Mouse (Mus musculus): ENCODE data around the gene Kpna1. TPM values are rescaled to one million over a fixed set of nuclear protein-coding genes. Genes with fewer than 3 reads are reported as not detected.
"Not testable (repeated sequence)": the region's sequence is repeated elsewhere in the genome, so short reads cannot be mapped to it uniquely, and the experiment has no call there.

The Kpna1 gene
- polyA plus RNA-seq, 1 experiment from 2014 or later: 104 TPM

- Histone ChIP-seq H3K27me3 (ENCODE audit: control insufficient read depth, insufficient read depth, low read length) (no peaks in the 10 kb centered on the region), H3K4me2 (ENCODE audit: low read length) (no peak overlapping the region), H3K9ac (replicated peaks; ENCODE audit: low read length) (no peak overlapping the region), H3K27ac (replicated peaks; ENCODE audit: low read depth, low read length) (no peak overlapping the region), H3K4me3 (replicated peaks; ENCODE audit: low read depth, low read length) (no peak overlapping the region), H3K36me3 (ENCODE audit: control insufficient read depth, insufficient read depth, low read length) (no peaks in the 10 kb centered on the region), H3K9me3 (ENCODE audit: control insufficient read depth, low read length) (no peaks in the 10 kb centered on the region), H3K4me1 (ENCODE audit: control insufficient read depth, insufficient read depth, low read length) (no peaks in the 10 kb centered on the region)
- no peak for ATAC-seq (ENCODE audit: low FRiP score, low TSS enrichment)
- no peak for DNase-seq
- WGBS: 92% methylated on average over 3 of the region's 3 CpGs
Observed at GRCm38 (mm10) chr16:35951216-35951615, 27.3 kb upstream of the Kpna1 start.

- Histone ChIP-seq H3K36me3 (ENCODE audit: control insufficient read depth, insufficient read depth, low read length) (no peaks in the 10 kb centered on the region), H3K9me3 (ENCODE audit: control insufficient read depth, low read length) (no peaks in the 10 kb centered on the region), H3K4me2 (ENCODE audit: low read length) (no peak overlapping the region), H3K27me3 (ENCODE audit: control insufficient read depth, insufficient read depth, low read length) (no peaks in the 10 kb centered on the region), H3K4me1 (ENCODE audit: control insufficient read depth, insufficient read depth, low read length) (no peaks in the 10 kb centered on the region), H3K27ac (replicated peaks; ENCODE audit: low read depth, low read length) (no peak overlapping the region), H3K9ac (replicated peaks; ENCODE audit: low read length) (no peak overlapping the region), H3K4me3 (replicated peaks; ENCODE audit: low read depth, low read length) (no peak overlapping the region)
- WGBS: 89% methylated on average over 5 of the region's 5 CpGs
- ATAC-seq (ENCODE audit: low FRiP score, low TSS enrichment) (no peak), DNase-seq (no peak)
Observed at GRCm38 (mm10) chr16:35952628-35953130, 25.9 kb upstream of the Kpna1 start.

- not testable (repeated sequence) for H3K4me2 ChIP-seq (ENCODE audit: low read length); ATAC-seq (ENCODE audit: low FRiP score, low TSS enrichment); H3K9me3 ChIP-seq (ENCODE audit: control insufficient read depth, low read length); H3K9ac ChIP-seq (replicated peaks; ENCODE audit: low read length); H3K4me1 ChIP-seq (ENCODE audit: control insufficient read depth, insufficient read depth, low read length); DNase-seq; H3K4me3 ChIP-seq (replicated peaks; ENCODE audit: low read depth, low read length); H3K27ac ChIP-seq (replicated peaks; ENCODE audit: low read depth, low read length); H3K36me3 ChIP-seq (ENCODE audit: control insufficient read depth, insufficient read depth, low read length); H3K27me3 ChIP-seq (ENCODE audit: control insufficient read depth, insufficient read depth, low read length)
- WGBS: 82% methylated on average over 4 of the region's 4 CpGs
Observed at GRCm38 (mm10) chr16:35965991-35966390, 12.6 kb upstream of the Kpna1 start.

- Histone ChIP-seq H3K4me2 (ENCODE audit: low read length) (no peak overlapping the region), H3K27ac (replicated peaks; ENCODE audit: low read depth, low read length) (no peak overlapping the region), H3K9ac (replicated peaks; ENCODE audit: low read length) (no peak overlapping the region), H3K4me3 (replicated peaks; ENCODE audit: low read depth, low read length) (no peak overlapping the region), H3K27me3 (ENCODE audit: control insufficient read depth, insufficient read depth, low read length) (no peaks in the 10 kb centered on the region), H3K9me3 (ENCODE audit: control insufficient read depth, low read length) (no peaks in the 10 kb centered on the region), H3K36me3 (ENCODE audit: control insufficient read depth, insufficient read depth, low read length) (no peaks in the 10 kb centered on the region), H3K4me1 (ENCODE audit: control insufficient read depth, insufficient read depth, low read length) (no peaks in the 10 kb centered on the region)
- 65% methylated on average over 5 of the region's 5 CpGs for WGBS
- DNase-seq (no peak), ATAC-seq (ENCODE audit: low FRiP score, low TSS enrichment) (no peak)
Observed at GRCm38 (mm10) chr16:35966411-35967115, 12.0 kb upstream of the Kpna1 start.

- H3K27ac ChIP-seq (replicated peaks; ENCODE audit: low read depth, low read length): no peak overlapping the region
- no peak overlapping the region for H3K4me2 ChIP-seq (ENCODE audit: low read length)
- H3K9ac ChIP-seq (replicated peaks; ENCODE audit: low read length): no peak overlapping the region
- no peaks in the 10 kb centered on the region for H3K4me1 ChIP-seq (ENCODE audit: control insufficient read depth, insufficient read depth, low read length)
- H3K36me3 ChIP-seq (ENCODE audit: control insufficient read depth, insufficient read depth, low read length): no peaks in the 10 kb centered on the region
- H3K27me3 ChIP-seq (ENCODE audit: control insufficient read depth, insufficient read depth, low read length): no peaks in the 10 kb centered on the region
- H3K9me3 ChIP-seq (ENCODE audit: control insufficient read depth, low read length): no peaks in the 10 kb centered on the region
- no peak overlapping the region for H3K4me3 ChIP-seq (replicated peaks; ENCODE audit: low read depth, low read length)
- ATAC-seq (ENCODE audit: low FRiP score, low TSS enrichment) (no peak), DNase-seq (peak; percentile 35)
- WGBS: 93% methylated on average over 4 of the region's 4 CpGs
Observed at GRCm38 (mm10) chr16:35967319-35967718, 11.2 kb upstream of the Kpna1 start.

- Histone ChIP-seq H3K27me3 (ENCODE audit: control insufficient read depth, insufficient read depth, low read length) (no peaks in the 10 kb centered on the region), H3K27ac (replicated peaks; ENCODE audit: low read depth, low read length) (no peak overlapping the region), H3K9ac (replicated peaks; ENCODE audit: low read length) (no peak overlapping the region), H3K9me3 (ENCODE audit: control insufficient read depth, low read length) (no peaks in the 10 kb centered on the region), H3K4me1 (ENCODE audit: control insufficient read depth, insufficient read depth, low read length) (no peaks in the 10 kb centered on the region), H3K4me2 (ENCODE audit: low read length) (no peak overlapping the region), H3K36me3 (ENCODE audit: control insufficient read depth, insufficient read depth, low read length) (no peaks in the 10 kb centered on the region), H3K4me3 (replicated peaks; ENCODE audit: low read depth, low read length) (no peak overlapping the region)
- 62% methylated on average over 2 of the region's 2 CpGs for WGBS
- no peak for ATAC-seq (ENCODE audit: low FRiP score, low TSS enrichment)
- DNase-seq: no peak
Observed at GRCm38 (mm10) chr16:35968149-35968548, 10.4 kb upstream of the Kpna1 start.

GRCm38 (mm10) chr16:35974021-35974420 is 4.5 kb upstream of the Kpna1 start:
- no peaks in the 10 kb centered on the region for H3K27me3 ChIP-seq (ENCODE audit: control insufficient read depth, insufficient read depth, low read length)
- no peaks in the 10 kb centered on the region for H3K36me3 ChIP-seq (ENCODE audit: control insufficient read depth, insufficient read depth, low read length)
- WGBS: 69% methylated on average over 1 of the region's 1 CpGs
- H3K9me3 ChIP-seq (ENCODE audit: control insufficient read depth, low read length): no peaks in the 10 kb centered on the region
- no peak overlapping the region for H3K4me2 ChIP-seq (ENCODE audit: low read length)
- H3K9ac ChIP-seq (replicated peaks; ENCODE audit: low read length): no peak overlapping the region
- no peak overlapping the region for H3K4me3 ChIP-seq (replicated peaks; ENCODE audit: low read depth, low read length)
- no peak for DNase-seq
- H3K27ac ChIP-seq (replicated peaks; ENCODE audit: low read depth, low read length): no peak overlapping the region
- no peaks in the 10 kb centered on the region for H3K4me1 ChIP-seq (ENCODE audit: control insufficient read depth, insufficient read depth, low read length)
- no peak for ATAC-seq (ENCODE audit: low FRiP score, low TSS enrichment)

- DNase-seq: peak; percentile 100
- peaks cover 4% of the 10 kb centered on the region; the same call in 1 of the 2 replicates for H3K9me3 ChIP-seq (ENCODE audit: control insufficient read depth, low read length)
- peaks cover 4% of the 10 kb centered on the region for H3K27me3 ChIP-seq (ENCODE audit: control insufficient read depth, insufficient read depth, low read length)
- H3K4me3 ChIP-seq (replicated peaks; ENCODE audit: low read depth, low read length): no peak overlapping the region
- no peaks in the 10 kb centered on the region for H3K36me3 ChIP-seq (ENCODE audit: control insufficient read depth, insufficient read depth, low read length)
- ATAC-seq (ENCODE audit: low FRiP score, low TSS enrichment): peak; percentile 71
- WGBS: 47% methylated on average over 19 of the region's 19 CpGs
- H3K27ac ChIP-seq (replicated peaks; ENCODE audit: low read depth, low read length): no peak overlapping the region
- H3K4me1 ChIP-seq (ENCODE audit: control insufficient read depth, insufficient read depth, low read length): peaks cover 7% of the 10 kb centered on the region
- H3K4me2 ChIP-seq (ENCODE audit: low read length): no peak overlapping the region
- no peak overlapping the region for H3K9ac ChIP-seq (replicated peaks; ENCODE audit: low read length)
Observed at GRCm38 (mm10) chr16:35981363-35981821, 2.8 kb downstream of the Kpna1 start.

GRCm38 (mm10) chr16:35982506-35982901 is 4.0 kb downstream of the Kpna1 start:
- Histone ChIP-seq H3K9me3 (ENCODE audit: control insufficient read depth, low read length) (peaks cover 4% of the 10 kb centered on the region; the same call in 1 of the 2 replicates), H3K4me2 (ENCODE audit: low read length) (peak overlapping the region; percentile 79), H3K4me3 (replicated peaks; ENCODE audit: low read depth, low read length) (peak overlapping the region; percentile 88), H3K27ac (replicated peaks; ENCODE audit: low read depth, low read length) (peak overlapping the region; percentile 99), H3K4me1 (ENCODE audit: control insufficient read depth, insufficient read depth, low read length) (peaks cover 7% of the 10 kb centered on the region), H3K27me3 (ENCODE audit: control insufficient read depth, insufficient read depth, low read length) (peaks cover 4% of the 10 kb centered on the region), H3K9ac (replicated peaks; ENCODE audit: low read length) (peak overlapping the region; percentile 88), H3K36me3 (ENCODE audit: control insufficient read depth, insufficient read depth, low read length) (no peaks in the 10 kb centered on the region)
- 6% methylated on average over 15 of the region's 15 CpGs for WGBS
- ATAC-seq (ENCODE audit: low FRiP score, low TSS enrichment): peak; percentile 6; the same call in 1 of the 2 replicates
- no peak for DNase-seq
